In genomic region chr6:101650348-101650747, GRCm38 (mm10) we compare ENCODE assay signal across 8 mouse cellular contexts.
DNase-seq lines count a peak whose midpoint lies in the region; TF ChIP-seq lines count a peak whose summit lies in the region.
"Not testable (repeated sequence)": the region's sequence is repeated elsewhere in the genome, so short reads cannot be mapped to it uniquely, and the experiment has no call there.

No protein-coding gene starts in this region.

- 12% methylated on average over 5 of the region's 6 CpGs for WGBS in hindbrain, embryonic 10.5 days

- not testable (repeated sequence) for H3K36me3 ChIP-seq in hindbrain, embryonic 10.5 days

- not testable (repeated sequence) for H3K27ac ChIP-seq in hindbrain, embryonic 10.5 days; layer of hippocampus, adult 2 months

- DNase-seq in adrenal gland, adult (ENCODE audit: inconsistent age in 2 of 2, low spot score in 1 of 2) = peak; percentile 38 to 84
- peak; percentile 25 to 61 for DNase-seq in cerebellum, postnatal 25 days
- peak; percentile 11 to 90 for DNase-seq in frontal cortex, adult 2 months (ENCODE audit: extremely low spot score in 1 of 2, low spot score in 1 of 2)
- peak; percentile 59 for DNase-seq in hindbrain, embryonic 10.5 days (ENCODE audit: low spot score)
- DNase-seq in layer of hippocampus, adult 2 months (ENCODE audit: low spot score in 2 of 2) = peak; percentile 46 to 77
- peak; percentile 42 for DNase-seq in liver
- peak; percentile 4 for DNase-seq in ovary, adult 18-20 months (ENCODE audit: low spot score)
- peak; percentile 46 for DNase-seq in urinary bladder, postnatal 14 days (ENCODE audit: low spot score)

- H3K4me1 ChIP-seq in hindbrain, embryonic 10.5 days (replicated peaks) = not testable (repeated sequence)

- H3K4me3 ChIP-seq in hindbrain, embryonic 10.5 days; layer of hippocampus, adult 2 months: not testable (repeated sequence)

- TF ChIP-seq CTCF in layer of hippocampus, adult 2 months (conservative IDR thresholded peaks at IDR 0.05) = peak; percentile 72

- H3K9me3 ChIP-seq in hindbrain, embryonic 10.5 days = not testable (repeated sequence)

- not testable (repeated sequence) for H3K27me3 ChIP-seq in hindbrain, embryonic 10.5 days (ENCODE audit: insufficient read depth, poor library complexity, severe bottlenecking)

Comparison
In these comparisons a context has a peak if more than half of its experiments do, and no peak if none do; other contexts are left out.
1. DNase-seq: peak in every context shown above with its lines; median percentile 62 in layer of hippocampus, adult 2 months; 61 in adrenal gland, adult; 59 in hindbrain, embryonic 10.5 days; 50 in frontal cortex, adult 2 months; 46 in urinary bladder, postnatal 14 days; 43 in cerebellum, postnatal 25 days; 42 in liver; 4 in ovary, adult 18-20 months.